Mouse (Mus musculus): ENCODE measurements at regions not wholly inside any gene's neighbourhood (a gene's known extent, or its start where the extent isn't known, plus 50 kb on each side); places are given as distances from the start of the nearest gene placed in this dataset.

DNA sequence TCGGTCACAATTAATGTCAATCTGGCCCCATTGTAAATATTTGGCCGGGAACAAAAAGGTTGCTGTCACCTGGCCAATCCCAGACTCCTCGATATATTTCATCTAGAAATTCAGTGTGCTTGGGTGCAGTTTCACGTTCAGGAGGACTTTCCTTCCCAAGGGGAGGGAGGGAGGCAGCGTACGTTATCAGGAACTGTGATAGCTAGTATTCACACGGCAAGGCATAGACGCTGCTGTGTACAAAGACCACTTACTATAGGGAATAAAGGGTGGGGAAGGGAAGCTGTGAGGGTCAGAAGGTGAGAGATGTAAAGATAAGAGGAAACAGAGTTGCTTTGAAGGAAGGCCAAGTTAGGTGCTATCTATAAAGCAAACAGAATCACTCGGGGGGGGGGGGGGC lies 132.7 kb upstream of the Sox9 start:
- no peak for DNase-seq

DNA sequence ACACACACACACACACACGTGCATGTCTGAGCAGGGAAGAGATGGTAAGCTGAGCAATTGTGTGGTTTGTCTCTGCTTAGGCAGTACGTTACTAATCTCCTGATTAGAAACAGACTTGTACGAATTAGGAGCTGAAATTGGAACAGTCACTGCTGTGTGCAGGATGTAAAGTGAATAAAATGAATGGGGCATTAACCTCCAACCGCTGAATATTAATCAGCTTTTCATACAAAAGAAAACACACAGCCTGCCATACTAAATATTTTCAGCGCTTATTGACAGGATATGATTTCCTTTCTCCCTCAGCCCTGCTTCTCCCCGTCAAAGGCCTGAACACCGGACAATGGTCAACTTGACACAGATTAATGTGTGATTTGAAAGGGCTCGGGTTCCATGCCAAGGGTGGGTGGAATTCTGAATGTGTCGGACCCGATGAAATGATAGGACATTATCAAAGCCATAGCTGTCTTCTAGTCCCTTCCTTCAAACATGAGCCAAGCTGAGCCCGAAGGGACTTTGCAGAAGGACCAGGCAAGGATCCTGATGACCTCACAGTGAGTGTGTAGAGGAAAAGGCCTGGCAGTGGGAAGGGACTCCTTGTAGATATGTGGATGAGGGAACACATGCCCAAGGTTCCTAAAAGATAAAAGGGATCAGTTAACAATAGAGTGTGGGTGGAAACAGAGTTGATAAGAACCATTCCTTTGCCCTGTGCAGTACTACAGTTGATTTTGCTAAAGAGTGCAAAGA lies 124.4 kb upstream of the Sox9 start:
- no peak for DNase-seq

DNA sequence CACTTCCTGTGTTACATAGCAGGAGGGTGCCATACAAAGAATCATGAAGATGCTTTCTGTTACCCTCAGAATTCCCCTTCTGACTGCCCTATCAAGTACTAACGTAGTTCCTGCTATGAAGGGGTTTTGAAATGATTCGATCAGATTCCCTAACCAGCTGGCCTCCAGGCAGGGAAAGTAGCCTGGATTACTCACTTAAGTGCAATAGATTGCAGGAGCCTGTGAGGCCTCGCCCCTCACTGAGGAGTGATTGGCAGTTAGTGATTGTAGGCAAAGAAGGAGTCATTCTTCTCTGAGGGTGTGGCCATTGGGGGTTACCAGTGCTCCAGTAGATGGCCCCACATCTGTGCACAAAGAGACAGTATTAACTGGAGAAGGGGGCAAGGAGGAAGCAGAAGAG lies 122.1 kb upstream of the Sox9 start:
- DNase-seq = no peak

DNA sequence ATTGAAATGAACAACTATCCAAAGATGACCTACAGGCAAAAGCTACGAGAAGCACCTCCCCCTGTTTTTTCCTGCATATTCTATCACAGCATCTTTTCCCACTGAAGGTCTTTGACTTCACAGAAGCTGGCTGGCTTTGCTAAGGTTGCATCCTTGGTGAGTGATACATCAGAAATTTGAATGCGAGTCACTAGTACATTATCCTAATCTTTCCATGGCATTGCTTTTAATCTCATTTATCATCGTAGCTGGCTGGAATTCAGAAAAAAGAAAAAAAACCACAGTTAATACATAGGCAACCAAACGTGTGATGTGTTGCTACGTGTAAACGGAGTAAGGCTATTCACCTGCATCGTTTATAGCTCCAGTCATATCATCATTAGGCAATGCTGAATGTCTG lies 120.6 kb upstream of the Sox9 start:
- DNase-seq = no peak

DNA sequence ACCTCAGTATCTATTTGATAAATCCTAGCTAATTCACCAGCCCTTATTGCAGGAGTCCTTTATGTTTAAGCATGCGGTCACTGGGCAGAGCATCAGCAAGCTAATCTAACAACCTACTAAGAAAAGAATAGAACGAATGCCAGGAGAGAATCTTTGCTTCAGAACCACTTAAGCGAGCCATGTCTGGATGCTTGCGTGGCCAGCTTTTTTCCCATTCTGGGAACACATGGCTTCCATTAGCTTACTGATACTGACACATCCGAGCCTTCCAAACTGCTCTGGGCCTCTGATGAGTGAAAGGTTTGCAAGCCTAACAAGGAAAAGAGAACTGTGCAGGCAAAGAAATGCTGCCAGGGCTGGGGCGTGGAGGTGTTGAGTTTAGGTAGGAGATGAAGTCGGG lies 114.7 kb upstream of the Sox9 start:
- DNase-seq = no peak

DNA sequence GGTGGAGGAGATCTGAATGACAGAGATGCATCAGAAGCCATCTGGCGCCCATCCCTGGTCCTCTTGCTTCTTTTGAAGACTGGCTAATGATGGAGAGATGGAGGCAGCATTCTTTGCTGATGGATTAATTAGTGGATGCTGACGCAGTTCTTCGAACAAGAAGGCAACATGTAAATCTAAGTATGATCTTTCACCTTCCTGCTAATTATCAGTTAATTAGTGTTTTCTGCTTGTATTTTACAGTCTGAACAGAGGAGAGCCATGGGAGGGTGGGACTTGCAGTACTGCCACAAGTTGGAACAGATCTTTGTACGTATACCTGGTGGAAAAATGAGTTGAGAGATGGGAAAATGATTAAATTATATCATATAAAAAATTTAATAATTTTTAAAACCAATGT lies 109.9 kb upstream of the Sox9 start:
- no peak for DNase-seq

DNA sequence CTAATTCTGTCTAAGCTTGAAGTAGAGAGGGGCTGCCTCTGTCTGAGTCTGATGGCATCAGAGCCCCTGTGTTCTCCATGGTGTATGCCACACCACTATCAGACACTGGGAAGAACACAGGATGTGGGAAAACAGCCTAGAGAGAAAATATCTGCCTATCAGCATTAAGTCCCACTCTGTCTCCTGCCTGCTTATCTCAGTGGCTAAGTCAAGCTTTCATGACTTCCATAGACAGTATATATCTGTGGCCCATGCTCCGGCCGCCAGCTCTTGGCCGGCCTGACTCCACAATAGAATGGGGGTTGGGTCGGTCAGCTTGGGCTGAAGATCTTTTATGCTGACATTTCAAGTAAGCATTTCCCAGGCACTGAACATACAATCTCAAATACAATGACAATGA lies 92.0 kb upstream of the Sox9 start:
- no peak for DNase-seq

DNA sequence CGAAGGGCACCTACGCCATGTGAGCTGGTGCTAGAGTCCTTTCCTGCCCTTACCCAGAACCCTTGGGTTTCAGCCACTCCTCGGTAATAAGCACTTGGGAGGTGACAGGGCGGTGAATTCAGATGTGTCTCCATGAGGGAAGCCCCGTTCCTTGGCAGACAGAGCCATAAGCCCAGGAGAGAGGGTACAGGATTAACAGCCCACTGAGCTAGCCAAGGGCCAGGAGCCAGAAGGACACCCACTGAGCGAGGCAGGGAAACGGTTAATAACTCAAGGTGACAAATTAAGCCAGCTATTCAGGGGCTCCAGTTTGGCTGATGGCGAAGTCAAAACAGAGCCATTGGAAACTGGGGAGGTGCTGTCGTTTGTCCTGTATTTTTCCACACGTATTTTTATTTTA lies 75.9 kb upstream of the Sox9 start:
- DNase-seq = no peak

DNA sequence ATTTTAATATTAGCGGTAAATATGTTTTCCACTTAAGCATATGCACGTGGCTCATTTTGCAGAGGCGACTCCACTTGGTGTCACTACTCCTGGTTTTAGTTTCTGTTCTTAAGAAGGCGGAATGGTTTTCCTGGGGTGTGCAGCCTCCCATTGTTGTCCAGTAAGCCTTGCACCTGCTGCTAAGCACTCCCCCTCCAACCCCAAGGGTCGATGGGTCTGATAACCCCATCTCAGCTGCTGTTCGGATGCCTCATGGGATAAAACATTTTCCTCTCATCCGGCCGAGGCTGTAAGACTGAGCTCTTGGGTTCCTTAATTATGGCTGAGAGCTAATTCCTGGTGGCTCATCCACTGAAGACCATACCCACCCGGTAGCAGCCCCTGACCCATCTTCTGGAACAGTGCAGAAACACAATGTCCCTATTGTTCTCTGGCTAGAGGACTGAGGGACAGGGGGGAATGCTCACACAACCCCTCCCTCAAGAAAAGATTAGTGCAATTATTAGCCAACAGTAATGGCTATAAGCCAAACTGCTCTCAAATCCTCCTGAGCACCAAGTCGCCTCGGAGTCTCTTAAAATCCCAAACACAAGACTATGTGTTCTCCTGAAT lies 73.8 kb upstream of the Sox9 start:
- DNase-seq = no peak

DNA sequence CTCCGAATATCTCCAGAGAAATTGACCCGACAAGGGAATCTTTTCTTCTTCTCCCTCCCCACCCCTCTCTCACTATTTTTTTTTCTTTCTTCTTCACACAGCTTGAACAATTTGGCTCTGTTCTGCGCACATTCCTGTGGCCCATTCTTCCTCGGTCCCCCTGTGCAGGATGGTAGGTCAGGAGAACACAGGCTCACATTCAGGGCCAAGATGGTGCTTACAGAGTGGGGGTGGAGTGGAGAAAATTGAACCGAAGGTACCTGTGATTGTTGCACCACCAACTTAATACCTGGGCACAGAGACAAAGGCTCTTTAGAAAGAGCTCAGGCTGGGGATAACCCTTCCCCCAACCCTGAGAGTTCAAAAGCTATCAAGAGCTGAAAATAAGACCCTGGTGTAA lies 70.4 kb upstream of the Sox9 start:
- no peak for DNase-seq

DNA sequence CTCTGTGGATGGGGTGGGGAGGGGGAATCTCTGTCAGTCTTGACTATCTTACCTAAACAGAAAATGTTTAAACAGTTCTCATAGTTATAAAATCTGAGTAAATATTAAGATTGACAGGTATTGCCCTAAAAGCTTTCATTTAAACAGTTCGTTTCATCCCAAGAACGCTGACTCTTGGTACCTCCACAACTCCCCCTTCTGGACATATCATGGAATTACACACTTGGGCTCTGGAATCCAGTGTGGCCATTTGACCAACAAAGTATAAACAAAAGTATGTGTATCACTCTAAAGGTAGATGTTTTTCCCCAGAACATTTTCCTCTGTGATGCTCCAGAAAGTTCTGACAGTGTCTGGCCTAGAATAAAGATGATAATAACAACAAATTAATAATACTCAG lies 63.5 kb upstream of the Sox9 start:
- DNase-seq = no peak

DNA sequence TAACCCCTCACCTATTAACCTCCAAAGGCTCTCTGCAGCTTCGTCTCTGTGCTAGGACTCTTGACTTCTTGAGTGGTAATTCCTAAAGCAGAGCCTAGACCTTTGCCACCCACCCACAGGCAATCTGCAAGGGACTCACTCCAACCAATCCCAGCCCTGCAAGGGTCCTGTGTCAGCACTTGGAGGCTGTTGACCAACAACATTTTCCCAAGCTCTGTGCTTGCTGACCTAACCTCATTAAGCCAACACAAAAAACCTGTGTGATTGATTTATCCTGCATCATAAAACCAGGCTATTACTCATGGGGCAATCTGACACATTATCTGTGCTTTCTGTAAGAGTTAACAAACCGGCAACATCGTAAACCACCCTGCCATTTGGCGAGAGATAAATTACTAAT lies 61.4 kb upstream of the Sox9 start:
- no peak for DNase-seq

DNA sequence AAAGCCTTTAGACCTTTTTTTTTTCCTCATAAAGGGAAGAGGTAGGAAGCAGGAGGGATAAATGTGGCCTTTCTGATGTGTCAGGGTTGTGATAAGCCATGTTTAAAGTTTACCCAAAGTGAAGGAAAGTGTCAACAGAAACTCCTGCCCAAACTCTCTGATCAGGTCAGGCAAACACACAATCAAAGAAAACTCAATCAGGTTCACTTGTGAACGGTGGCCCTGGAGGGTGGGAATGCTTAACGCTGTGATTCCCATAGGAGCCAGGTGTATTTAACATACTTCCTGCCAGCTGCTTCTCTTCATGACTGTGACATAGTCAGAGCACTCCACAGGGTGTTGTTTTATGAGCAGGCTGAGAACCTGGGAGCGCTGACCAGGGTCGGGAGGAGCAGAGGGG lies 59.1 kb upstream of the Sox9 start:
- DNase-seq = no peak

DNA sequence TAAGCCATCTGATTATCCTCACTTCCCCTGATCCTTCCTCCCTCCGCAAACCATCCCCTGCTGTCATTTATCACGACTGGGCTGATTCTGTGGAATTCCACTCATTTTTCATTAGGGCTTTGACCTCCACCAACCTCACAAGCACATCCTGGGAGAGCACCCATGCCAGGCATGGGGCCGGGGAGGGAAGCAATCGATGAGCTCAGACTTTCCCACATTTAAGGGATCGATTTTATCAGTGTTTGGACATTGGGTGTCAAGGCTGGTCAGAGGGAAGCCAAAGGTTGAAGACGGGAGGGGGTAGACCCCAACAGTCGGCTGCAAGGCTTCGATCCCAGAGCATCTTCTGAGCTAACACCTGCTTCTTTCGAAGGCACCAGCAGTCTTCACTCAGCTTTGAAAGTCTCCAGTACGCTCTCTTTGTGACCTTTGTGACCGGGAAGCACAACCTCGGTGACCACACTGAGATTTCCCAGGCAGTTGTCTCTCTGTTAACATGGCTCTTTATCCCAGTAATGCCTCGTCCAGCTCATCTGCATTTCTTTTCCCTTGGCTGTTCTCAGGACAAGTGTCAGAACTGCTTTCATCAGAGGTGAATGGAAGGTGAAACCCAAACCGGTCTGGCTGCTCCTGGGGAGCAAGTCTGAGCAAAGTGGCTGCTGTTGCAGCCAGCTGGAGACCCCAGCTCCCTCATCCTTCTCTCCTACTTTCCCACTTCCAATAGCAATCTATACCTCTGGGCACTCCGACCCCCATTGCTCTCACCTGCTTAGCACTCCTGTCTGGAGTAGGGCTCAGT lies 53.7 kb upstream of the Sox9 start:
- no peak for DNase-seq
